Mouse (Mus musculus): Measurements from ENCODE around the gene Sdccag8.

DNA sequence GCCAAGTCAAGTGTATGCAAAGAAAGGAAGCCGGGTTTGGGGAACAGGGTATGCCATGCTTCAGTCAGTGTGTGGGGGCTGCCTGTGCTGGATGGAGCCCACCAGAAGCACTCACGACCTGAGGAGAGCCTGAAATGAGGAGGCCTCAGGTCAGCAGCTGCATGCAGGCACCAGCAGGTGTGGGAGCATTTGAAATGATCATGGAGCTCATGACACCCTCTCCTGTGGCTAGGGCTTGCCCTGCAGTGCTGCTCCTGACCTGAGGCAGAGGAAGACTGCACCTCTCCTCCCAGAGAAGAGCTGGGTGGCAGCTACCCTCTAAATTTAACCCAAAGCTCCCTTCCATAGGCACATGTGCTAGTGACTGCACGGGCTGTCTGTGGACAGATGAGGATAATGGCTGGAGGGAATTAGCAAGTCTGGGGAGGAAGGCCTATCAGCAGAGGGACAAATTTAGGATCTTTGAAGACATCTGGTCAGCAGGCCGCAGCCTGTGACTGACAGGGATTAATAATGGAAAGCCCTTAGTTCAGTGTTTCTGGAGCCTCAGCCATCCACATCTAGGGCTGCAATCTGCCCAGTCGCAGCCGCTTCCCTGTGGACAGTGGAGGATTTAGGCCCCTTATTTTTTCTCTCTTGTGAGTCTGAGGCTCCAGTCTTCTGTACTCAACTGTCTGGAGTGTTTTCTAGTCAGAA lies 196.3 kb downstream of the Sdccag8 start:
- TF ChIP-seq CTCF (IDR thresholded peaks at IDR 0.05; ENCODE audit: low read depth, low read length) (no peak), EP300 (IDR thresholded peaks at IDR 0.05; ENCODE audit: insufficient read depth, low read depth, low read length) (no peak), POLR2A (IDR thresholded peaks at IDR 0.05; ENCODE audit: insufficient read depth, low read length) (no peak)

Data from ES-Bruce4 (cell line).